Mouse (Mus musculus) myocyte (in vitro differentiated cells): ENCODE results near the gene Npffr2.

Experiments
- E2F4 ChIP-seq: IDR thresholded peaks from one replicate; pipeline ENCODE4 v1.6.1; 2011; ENCODE audit warnings: mild to moderate bottlenecking, control low read depth, moderate library complexity; ENCODE audit not compliant: insufficient read depth
- MAX ChIP-seq: IDR thresholded peaks from one replicate; pipeline ENCODE4 v1.6.1; 2011; ENCODE audit warnings: low read depth, mild to moderate bottlenecking, control low read depth
- MYOD1 ChIP-seq, 3 experiments: IDR thresholded peaks; one replicate each; pipeline ENCODE4 v1.6.1; 2011; ENCODE audit warnings: control low read depth in 2 of 3, low read depth in 2 of 3, mild to moderate bottlenecking in 2 of 3, moderate library complexity in 1 of 3; ENCODE audit not compliant: insufficient read length in 2 of 3, control insufficient read depth in 1 of 3
- POLR2A ChIP-seq: IDR thresholded peaks from one replicate; pipeline ENCODE4 v1.6.1; 2011; ENCODE audit warnings: low read depth, mild to moderate bottlenecking, control low read depth, moderate library complexity; ENCODE audit not compliant: insufficient read length
- SRF ChIP-seq: IDR thresholded peaks from one replicate; pipeline ENCODE4 v1.6.1; 2011; ENCODE audit warnings: low read depth; ENCODE audit not compliant: control insufficient read depth, insufficient read length
- TCF3 ChIP-seq: IDR thresholded peaks from one replicate; pipeline ENCODE4 v1.6.1; 2011; ENCODE audit warnings: low read depth, control low read depth; ENCODE audit not compliant: insufficient read length

GRCm38 (mm10) chr5:89611322-89612015, 84.2 kb downstream of the Npffr2 start:
- TF ChIP-seq MYOD1 (IDR thresholded peaks at IDR 0.05; ENCODE audit: control insufficient read depth in 1 of 3, insufficient read length in 2 of 3, low read depth in 2 of 3) (no peak), MAX (no peak), E2F4 (no peak), POLR2A (no peak), SRF (no peak), TCF3 (no peak)
